Mouse (Mus musculus): Measurements from ENCODE around the gene Igsf9.

Igsf9 gene

DNA sequence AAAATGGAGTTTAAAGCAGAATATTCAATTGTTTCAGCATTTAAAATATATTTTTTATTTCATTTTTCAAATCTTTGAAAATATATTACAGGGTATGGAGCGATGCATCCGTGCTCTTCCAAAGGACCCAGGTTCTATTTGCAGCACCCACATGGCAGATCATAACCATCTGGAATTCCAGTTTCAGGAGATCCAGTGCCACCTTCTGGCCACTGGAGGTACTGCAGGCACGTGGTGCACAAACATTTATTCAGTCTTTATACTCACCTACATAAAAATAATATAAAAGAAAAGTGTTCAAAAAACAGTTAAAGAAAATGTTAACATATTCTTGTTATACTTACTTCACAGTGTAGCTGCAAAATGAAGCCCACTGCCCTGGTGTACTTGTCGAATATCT is 36.4 kb downstream of the Igsf9 start:
- DNase-seq (ENCODE audit: low spot score in 2 of 2), result no peak

DNA sequence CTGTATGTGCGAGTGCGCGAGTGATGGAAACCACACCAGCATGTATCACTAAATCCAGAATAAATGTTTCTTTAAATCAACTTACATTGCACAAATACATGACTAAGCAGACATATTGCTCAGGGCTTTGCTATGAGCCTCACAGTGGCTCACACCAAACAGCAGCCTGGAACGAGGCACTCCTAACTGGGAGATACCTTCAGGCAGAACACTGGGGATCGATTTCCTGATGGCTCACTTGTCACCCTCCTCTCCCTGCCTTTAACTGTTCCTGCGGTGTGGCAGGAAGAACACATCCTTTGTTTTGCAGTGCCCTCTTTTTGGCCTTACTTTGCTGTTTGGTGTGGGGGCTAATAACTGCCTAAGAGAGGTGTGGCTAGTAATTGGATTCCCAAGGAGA is 38.1 kb downstream of the Igsf9 start:
- DNase-seq (ENCODE audit: low spot score in 2 of 2), result no peak

DNA sequence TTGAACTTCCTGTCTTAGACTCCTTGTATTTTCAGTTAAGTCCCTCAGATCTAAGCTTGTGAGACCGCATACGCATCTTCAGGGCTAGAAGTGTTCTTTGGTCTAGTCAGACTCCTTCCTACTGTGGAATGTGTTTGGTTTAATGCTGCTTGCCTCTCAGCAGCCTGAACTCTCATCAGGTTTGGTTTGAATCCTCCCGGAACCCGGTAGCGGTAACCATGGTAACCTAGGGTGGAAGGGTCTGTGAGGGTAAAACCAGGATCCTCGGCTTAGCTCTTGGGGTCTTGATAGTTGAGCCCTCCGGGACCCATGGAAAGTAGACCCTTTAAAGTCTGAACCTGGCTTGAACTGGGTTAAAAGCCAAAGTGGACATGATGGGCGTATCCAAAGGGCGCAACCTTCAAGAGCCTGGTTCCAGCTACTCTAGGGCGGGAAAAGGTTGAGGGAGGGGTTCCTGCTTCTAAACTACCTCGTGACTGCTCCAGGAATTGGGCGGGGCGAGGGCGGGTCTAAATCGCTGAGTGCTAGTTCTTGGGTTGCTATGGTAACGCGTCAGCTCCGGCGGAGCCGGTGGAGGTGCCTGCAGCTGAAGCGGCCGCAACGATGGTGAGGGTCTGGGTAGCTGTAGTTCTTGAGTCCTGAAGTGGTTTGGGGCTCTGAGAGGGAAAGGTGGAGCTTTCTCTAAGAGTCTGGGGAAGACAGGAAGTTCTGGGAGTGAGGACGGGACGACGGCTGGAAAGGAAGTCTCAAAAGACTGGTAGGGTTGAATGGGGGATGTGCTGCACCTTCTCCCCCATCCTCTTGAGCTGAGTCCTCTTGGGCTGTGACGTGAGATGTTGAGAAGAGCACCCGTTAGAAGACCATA is 39.2 kb downstream of the Igsf9 start, which contains the start of gene Cfap45:
Cfap45 (plus strand) TSS at position 226 of the 865 bp plus-strand sequence.
- peak; percentile 63 to 74 for DNase-seq (ENCODE audit: low spot score in 2 of 2)

DNA sequence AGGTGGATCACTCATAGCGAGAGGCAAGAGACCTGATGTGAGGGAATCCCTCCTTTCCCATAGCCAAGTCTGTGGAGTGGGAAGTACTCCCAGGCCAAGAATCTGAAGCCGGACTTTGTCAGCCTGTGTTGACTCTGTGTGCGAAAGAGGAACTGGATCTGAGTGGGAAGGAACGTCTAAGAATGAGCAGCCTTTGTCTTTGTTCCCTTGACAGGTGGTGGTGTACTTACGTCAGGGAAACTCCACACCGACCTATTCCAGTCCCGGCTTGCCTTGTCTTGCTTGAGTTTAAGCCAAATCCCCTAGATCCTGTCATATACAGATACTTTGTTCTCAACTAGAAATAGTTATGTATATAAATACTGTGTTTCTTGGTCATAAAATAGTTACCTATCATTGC is 40.9 kb downstream of the Igsf9 start:
- DNase-seq (ENCODE audit: low spot score in 2 of 2), result no peak

DNA sequence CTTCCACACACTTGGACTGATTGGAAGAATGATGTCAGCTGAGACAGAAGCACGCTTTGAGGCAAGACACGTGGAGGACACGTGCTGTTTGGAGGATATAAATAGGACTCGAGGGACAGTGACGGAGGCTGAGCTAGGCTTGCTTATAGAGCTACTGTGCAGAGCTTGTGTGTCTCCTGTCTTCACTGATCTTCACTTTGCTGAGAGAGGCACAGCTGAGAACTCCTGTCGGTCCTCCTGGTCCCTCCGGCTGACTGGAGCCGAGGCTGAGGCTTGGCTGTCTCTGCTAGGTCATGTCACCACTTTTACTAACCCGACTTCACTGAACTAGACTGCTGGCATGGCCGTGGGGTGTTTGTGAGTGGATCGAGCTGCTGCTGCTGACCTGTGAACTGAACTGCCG is 42.1 kb downstream of the Igsf9 start:
- DNase-seq (ENCODE audit: low spot score in 2 of 2), result no peak

DNA sequence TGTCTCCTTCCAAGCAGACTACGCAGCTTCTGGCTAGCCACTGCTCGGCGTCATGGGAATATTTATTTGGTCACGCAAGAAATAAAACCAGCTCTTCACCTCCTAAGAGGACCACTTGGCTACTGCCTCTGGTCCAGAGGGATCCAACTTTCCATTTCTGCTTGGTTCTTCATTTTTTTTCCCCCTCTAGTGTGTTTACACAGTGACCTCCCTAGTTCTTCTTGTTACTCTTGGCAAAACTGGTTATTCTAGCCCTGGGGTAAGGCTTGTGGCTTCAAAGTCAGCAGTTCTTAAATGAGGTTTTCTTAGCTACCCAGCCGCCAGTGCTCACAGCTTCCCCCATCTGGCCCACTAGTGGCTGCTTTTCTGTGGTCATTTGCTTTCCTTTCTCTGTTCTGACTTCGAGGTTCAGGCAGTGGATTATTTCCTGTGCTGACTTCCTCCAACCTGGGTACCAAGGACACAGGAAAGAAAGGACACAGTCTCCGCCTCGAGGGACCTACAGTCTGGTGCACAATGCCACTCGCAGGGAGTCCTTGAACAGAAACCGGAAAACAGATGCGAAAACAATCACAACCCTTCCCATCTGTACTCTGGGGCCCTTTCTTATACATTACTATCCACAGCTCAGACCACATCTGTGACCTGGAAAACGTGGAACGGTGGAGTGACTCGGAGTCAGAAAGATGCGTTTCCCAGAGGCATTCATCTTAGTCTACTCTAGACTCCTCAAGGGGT is 43.6 kb downstream of the Igsf9 start:
- DNase-seq (ENCODE audit: low spot score in 2 of 2), result peak in 1 of 2 experiments; percentile 42

DNA sequence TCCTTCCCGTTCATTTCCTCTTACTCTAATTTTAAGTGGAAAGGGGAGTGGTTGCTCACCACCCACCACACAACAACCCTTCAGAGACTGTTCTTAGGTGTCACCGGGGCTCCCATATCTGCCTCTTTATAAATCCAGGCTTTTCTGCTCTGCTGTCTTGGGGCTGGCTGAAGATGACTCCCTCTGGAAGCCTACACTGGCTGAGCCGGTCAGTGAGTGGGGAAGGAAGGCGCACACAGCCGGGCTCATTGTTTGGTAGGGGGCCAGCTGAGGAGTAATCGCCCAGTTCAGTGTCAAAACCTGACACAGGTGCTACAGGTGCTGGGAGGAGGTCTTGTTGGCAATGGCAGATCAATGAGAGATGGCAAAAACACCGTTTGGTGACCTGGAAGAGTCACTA is 44.4 kb downstream of the Igsf9 start:
- DNase-seq (ENCODE audit: low spot score in 2 of 2), result no peak

DNA sequence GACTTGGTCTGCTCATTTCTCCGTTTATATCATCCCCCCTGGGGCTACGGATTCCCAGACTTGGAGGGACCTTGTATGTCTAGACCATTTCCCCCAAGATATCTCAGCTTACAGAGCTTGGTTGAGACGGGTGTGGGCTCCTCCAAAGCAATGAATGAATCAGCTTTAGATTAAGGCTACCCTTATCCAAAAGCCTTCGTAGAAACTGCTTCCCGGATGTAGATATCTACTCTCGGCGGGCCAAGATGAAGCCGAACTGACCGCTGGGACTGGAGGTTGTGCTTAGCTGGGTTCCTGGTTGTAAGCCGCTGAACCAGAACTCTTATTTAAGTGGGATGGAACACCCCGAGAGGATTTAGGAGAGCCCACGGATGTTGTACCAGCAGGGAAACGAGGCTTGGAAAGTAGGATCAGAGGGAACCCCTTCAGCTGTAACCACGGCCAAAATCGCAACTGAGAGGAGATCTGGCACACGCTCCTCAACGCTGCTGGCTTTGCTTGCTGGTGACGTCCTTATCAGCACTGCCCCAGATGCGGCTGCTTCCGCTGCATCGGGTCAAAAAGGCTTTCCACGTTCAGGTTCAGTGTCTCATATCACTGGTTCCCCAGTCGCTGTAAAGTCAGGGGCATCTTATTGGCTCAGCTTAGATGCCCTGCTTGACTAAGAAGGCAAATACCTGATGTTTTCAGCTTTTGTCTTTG is 44.9 kb downstream of the Igsf9 start:
- DNase-seq (ENCODE audit: low spot score in 2 of 2), result no peak

DNA sequence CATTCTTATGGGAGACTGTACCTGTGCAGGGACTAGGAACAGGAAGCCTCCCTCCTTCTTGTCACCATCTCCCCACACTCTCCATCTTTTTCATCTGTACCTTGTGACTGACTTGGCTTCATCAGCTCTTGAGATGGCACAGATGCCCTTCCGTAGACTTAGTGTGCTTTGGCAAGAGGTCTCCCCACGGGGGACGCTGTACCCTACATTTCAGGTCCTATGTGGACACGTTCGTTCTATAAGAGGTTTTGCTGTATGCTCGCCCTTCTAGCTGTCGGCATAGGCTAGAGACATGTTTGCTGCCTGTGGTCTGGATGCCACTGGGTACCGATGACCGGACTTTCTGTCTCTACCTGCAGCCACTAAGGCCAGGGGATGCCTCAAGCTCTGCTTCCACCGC is 45.8 kb downstream of the Igsf9 start:
- DNase-seq (ENCODE audit: low spot score in 2 of 2), result no peak

DNA sequence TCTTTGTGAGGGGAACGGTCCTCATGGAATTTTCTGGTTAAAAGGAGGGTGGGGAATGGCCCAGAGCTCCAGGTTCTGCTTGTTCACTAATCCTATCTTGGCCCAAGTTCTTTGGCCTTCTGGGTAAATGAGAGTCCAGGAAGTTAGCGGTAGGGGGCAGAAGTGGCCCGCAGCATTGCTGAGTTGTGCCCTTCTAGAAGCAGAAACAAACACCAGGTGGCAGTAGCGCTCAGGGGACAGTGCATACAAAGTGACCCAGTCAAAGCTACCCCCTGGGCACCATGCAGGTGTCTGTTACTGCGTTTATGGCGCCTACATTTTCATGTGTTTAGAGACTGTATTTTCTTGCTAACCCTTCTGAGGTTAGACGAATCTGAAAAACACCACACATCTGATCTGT is 47.1 kb downstream of the Igsf9 start:
- DNase-seq (ENCODE audit: low spot score in 2 of 2), result peak; percentile 85 to 86

DNA sequence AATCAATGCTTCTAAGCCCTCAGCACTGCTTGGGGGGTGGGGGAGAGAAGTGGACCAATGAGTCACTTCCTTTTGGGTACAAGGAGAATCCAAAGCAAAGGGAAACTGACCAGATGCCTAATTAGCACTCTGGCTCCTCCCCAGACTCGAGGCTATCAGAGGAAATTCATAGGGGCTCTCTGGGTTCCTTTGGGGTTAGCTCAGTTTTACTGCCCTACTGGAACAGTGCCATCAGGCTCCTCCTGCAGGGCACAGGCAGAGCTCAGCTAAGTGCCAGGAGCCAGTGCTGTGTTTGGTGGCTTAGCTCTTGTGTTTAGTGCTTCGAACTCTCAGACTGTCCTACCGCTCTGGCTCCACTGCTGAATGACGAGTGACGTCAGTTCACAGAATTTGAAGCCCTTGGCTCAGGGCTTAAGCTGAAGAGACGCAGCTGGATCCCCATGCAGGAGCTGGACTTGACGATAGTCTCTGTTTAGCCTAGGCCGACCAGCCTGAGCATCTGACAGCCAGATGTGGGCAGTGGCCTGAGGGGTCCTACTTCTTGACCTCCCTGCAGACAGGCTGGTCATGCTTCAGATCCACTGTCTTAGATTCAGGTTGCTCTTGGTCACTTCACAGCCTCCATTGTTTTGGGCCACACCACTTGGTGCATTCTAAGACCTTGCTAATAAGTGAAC is 49.1 kb downstream of the Igsf9 start:
- no peak for DNase-seq (ENCODE audit: low spot score in 2 of 2)

DNA sequence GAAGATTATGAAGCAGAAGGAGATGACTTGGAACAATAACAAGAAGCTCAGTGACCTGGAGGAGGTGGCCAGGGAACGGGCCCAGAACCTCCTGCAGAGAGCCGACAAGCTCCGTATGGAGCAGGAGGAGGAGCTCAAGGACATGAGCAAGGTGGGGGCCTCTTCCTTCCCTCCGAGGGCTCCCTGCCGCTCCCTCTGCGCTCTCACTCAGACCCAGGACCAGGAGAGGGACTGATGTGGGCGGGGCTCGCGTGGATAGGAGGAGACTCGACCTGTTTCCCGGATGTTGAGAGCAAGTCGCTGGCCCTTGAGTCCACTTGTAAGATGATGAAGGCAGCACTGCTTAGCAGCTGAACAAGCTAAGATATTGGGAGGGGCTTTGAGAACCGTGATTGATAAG is 51.0 kb downstream of the Igsf9 start:
- peak in 1 of 2 experiments; percentile 55 for DNase-seq (ENCODE audit: low spot score in 2 of 2)

DNA sequence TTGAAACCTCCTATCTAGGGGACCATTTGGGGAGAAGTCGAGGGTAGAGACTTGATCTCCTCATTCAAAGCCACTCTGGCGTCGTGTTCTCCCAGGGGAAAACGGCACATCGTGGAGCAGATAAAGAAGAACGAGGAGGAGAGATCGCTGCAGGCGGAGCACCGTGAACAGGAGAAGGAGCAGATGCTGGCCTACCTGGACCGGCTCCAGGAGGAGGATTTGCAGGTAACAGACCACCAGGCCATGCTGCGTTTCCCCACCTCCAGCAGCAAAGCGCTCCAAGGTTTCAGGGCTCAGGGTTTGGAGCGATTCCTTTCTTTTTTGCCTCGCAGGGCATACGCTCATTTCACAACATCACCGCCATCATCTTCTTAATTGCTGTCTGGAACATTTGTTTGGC is 53.5 kb downstream of the Igsf9 start:
- DNase-seq (ENCODE audit: low spot score in 2 of 2), result no peak

DNA sequence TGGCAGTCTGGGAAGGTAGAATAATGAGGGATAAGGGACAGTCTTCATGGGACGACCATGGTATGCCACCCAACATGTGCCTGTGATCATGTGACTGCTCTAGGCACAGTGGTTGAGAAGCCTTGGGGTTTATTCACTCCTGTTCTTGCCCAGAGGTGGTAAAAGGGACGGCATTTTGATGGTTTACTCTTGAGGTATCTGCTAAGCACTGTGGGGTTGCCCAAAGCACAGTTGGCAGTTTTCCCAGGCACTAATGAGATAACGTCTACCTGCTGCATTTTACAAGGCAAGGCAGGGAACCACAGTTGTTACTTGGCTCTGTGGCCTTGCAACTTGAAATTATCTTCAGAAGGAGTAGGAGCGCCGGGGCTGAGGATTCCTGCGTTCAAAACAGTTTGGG is 58.2 kb downstream of the Igsf9 start:
- peak in 1 of 2 experiments; percentile 45 for DNase-seq (ENCODE audit: low spot score in 2 of 2)

DNA sequence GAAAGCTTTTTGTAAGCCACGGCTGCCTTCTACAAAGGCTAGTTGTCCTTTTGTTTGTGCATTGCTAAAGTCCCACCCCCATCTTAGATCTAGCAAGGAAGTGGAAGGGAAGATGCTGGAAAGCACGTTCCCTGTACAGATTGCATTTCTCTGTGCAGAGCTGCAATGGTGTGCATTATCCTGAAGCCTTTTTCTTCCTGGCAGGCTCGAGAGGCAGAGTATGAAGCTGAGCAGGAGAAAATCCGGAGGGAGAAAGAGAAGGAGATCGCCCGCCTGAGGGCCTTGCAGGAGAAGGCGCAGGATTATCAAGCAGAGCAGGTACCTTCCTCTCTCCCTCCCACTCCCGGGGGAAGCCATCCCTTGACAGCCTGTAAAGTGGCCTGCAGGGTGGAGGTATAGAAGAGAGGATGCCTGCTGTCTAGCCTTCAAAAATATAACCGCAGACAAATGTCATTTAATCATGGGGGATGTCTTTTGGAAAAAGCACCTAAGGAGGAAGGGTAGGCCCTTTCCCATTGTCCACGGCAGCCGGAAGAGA is 58.8 kb downstream of the Igsf9 start:
- no peak for DNase-seq (ENCODE audit: low spot score in 2 of 2)

DNA sequence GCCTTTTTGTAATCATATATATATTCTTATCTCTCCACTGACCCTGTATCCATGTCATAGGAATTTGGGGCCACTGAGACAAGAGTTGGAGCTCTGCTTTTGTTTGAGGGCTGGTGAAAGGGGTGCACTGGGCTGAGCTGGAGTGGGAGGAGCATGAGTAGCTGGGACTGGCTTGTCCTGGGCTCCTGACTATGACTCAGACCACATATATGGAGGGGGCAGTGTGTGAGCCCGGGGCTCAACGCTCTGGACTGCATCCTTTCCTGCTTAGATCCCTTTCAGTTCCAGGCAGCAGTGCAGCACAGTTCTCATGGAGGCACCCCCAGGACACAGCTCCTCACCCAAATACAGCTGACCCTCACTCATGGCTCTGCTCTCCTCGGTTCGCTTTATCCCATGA is 64.5 kb downstream of the Igsf9 start:
- DNase-seq (ENCODE audit: low spot score in 2 of 2), result no peak
